Mouse (Mus musculus): ENCODE data around the gene Cdc42ep1.
"Not testable (repeated sequence)": the region's sequence is repeated elsewhere in the genome, so short reads cannot be mapped to it uniquely, and the experiment has no call there.

Cdc42ep1 gene

DNA sequence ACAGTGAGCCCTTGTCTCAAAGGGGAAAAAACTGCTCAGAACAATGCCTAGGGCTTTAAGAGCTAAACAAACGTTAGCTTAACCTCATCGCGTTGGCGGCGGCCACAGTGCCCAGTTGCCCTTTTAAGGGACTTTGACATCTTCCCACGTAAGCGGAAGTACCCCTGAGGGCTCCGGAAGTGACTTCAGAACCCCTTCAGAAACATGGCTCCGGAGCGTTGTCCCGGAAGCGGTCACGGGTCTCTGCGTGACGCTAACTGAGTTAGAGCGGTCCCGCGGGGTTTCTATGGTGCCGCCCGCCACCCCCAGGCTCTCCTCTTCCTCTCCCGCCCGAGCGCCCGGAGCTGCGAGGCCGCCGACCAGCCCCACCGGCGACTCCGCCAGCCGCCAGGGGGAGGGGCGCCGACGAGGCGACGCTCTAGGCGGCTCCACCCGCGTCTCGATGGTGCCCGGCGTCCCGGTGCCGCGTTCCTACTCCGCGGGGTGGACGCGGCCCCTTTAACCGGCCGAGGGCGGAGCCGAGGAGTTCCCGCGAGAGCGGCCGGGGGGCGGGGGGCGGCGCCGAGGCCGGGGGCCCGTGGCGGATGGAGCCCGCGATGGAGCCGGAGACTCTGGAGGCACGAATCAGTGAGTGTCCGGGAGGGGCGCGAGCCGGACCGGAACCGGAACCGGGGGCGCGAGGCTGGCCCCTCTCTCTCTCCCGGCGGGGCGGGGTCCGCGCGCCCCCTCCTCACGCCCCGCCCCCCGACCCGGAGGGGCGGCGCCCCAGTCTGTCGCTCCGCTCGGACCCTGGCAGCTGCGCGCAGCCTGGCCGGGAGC, 34.8 kb downstream of the Cdc42ep1 start, which contains the start of gene Gga1:
TSS of gene Gga1 (plus strand) at position 200 of the 819 bp plus-strand sequence.
- intact Hi-C loops (cut with DNase I) = no loop called here

- intact Hi-C loops (cut with DNase I) = no loop called here
These were observed 35.5 kb downstream of the Cdc42ep1 start for GRCm38 (mm10) chr15:78877810-78878390.

GRCm38 (mm10) chr15:78878792-78879516, 36.5 kb downstream of the Cdc42ep1 start:
- intact Hi-C loops (cut with DNase I) = not testable (repeated sequence)

- intact Hi-C loops (cut with DNase I) = no loop called here
These were observed 38.0 kb downstream of the Cdc42ep1 start for GRCm38 (mm10) chr15:78880432-78880831.

- intact Hi-C loops (cut with DNase I) = no loop called here
These were observed 39.4 kb downstream of the Cdc42ep1 start for GRCm38 (mm10) chr15:78881828-78882227.

GRCm38 (mm10) chr15:78889401-78889853, 47.0 kb downstream of the Cdc42ep1 start:
- intact Hi-C loops (cut with DNase I) = no loop called here

DNA sequence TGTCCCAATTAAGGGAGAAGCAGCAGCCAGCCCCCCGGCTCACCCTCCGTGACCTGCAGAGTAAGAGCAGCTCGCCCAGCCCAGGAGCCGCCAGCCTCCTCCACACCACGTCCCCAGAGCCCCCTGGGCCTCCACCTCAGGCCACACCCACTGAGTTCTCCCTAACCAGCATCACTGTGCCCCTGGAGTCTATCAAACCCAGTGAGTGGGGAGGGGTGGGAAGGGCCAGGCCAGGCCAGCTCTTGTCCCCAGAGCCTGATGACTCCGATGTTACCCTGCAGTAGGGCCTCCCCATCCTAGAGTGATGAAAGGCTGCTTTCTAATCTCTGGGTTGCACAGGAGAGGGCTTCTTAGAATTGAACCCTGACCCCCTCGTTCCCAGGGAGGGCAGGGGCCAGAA, 50.0 kb downstream of the Cdc42ep1 start:
- intact Hi-C loops (cut with DNase I) = no loop called here

DNA sequence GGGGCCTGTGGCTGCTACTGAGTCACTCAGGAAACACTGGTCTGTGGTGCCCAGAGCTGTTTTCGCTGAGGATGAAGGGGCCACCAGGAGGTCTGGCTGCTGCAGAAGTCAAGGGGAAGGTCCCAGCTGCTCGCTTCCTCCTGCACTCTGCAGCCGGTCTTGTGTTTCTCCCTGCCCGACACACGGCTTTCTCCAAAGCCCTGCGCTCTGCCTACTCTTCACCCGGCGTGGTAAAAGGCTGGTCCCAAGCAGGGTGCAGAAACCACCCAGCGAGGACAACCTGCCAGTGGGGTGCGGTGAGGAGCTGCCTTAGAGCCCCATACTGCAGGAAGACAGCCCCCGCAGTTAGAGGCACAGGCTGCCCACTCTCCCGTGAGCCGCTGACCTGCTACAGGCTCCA, 52.3 kb downstream of the Cdc42ep1 start:
- intact Hi-C loops (cut with DNase I) = no loop called here

DNA sequence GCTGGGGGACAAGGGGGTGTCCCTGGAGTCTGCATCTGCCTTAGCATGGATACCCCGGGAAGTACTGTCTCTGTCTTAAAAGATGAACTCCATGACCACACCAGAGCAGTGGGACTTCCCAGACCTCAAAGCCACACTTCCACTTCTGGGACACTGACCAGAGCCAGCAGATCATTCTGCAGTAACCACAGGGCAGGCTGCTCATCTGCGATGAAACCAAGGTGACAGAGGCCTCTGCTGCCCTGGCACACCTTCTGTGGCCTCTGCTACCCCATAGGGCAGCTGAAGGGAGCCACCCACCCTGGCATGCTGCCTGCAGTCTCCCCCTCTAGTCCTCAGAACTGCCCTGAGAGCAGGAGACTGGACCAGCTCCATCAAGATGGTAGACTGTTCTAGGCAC, 53.3 kb downstream of the Cdc42ep1 start:
- intact Hi-C loops (cut with DNase I) = no loop called here

DNA sequence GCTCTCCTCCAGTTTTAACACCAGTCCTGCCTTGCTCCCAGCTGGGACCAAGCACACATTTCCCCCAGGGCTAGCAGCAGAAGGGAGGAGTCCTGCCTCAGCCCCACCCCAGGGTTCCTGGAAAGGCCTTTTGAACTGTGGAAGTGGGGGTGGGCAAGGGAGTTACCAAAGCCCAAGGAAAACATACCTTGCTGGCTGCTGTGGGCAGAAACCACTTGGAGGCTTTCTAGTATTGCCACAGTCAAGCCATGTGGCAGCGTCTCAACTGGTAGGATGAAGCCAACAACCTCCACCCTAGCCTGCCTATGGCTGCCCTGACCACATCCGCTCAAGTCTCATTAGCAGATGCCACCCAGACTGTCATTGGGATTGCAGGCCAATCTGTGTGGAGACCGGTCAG, 53.7 kb downstream of the Cdc42ep1 start:
- intact Hi-C loops (cut with DNase I) = no loop called here

- intact Hi-C loops (cut with DNase I) = no loop called here
These were observed 55.1 kb downstream of the Cdc42ep1 start for GRCm38 (mm10) chr15:78897488-78897887.

DNA sequence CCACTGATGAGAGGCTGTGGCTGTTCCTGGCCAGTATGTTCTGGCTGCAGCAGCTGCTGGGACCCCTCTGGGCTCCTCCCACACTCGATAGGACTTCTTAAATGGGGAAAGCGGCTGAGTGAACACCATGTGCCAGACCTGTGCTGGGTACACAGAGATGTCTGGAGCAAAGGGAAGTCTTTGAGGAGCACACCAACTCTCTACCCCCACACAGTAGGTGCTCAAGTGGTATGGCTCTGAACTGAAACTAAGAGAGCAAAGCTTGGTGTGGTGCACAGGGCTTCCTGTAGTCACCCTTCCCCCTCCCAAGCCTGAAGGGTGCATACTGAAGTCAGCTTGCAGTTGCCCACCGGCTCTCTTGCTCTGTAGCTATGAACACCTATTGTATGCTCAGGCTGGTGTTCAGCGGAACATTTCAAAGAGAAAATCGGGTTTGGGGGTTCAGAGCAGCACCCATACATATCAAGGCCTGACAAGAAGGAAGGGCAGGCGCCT, 56.1 kb downstream of the Cdc42ep1 start:
- intact Hi-C loops (cut with DNase I) = no loop called here

DNA sequence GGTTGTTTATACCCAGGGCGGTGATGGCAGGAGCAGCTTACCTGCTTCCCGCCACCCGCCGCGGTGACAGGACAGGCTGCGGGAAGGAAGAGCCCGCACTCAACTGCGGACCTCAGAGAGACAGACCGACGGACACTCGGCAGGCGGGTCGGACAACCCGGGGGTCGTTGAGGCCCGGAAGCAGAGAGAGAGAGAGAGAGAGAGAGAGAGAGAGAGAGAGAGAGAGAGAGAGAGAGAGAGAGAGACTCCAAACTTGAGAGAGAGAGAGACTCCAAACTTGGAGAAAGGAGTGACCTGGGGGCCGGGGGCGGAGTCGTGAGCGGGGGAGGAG, 57.0 kb downstream of the Cdc42ep1 start, which contains the start of gene Gm49510:
TSS of gene Gm49510 (plus strand) at position 259 of the 331 bp plus-strand sequence.
- intact Hi-C loops (cut with DNase I) = no loop called here

DNA sequence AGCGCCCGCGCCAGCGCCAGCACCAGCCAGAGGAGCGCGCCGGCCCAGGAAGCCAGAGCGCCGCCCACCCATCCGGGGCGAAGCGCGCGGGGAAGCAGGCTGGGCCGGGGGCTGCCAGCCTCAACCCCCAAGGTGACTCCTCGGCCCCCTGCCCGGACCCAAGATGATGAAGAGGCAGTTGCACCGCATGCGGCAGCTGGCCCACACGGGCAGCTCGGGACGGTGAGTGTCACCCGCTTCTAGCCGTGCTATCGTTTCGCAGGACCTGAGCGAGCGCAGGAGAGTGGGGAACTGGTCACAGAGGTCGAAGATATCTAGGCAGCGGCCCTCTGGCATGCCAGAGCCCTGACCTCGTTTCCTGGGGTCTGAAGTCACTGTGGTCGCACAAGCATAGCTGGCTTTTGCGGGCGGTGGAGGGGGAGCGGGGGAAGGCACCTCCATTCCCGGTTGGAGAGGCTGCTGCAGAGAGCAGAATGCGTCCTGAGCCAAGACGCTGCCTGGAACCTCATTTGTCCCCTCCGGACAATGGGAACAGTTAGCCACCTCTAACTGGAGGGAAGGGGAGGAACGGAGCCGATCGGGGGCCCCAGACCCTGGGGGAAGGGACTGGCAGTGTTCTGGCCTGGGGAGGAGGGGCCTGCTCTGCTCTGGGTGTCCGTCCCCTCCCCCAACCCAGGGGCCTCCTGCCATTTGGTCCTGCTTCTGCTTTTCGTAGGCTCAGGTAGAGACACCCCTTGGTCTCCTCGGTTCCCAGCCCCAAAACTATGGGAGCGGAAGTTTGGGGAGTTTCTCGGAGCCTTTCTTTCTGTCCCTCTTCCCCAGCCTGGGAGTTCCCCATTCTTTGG, 57.5 kb downstream of the Cdc42ep1 start, which contains the start of gene Sh3bp1:
TSS of gene Sh3bp1 (plus strand) at position 29 of the 845 bp plus-strand sequence.
- intact Hi-C loops (cut with DNase I) = no loop called here

Small RNA genes within 50 kb of the gene (microRNA-seq; reads per million reads assigned to microRNA genes)
- gene Mir6955 = 0.23 to 2.0 reads per million in 2 experiments
